Mouse (Mus musculus) hindbrain, embryonic 11.5 days (tissue): ENCODE results near the gene Apoc2. TPM values are rescaled to one million over a fixed set of nuclear protein-coding genes. Genes with fewer than 3 reads are reported as not detected.

ENCODE experiments used
- ATAC-seq: fragments of 200-750 bp; cut with Nextera tagmentation; 2 replicates; pipeline ENCODE4 v1.8.0; 2017; ENCODE audit warnings: mild to moderate bottlenecking, moderate TSS enrichment, moderate library complexity; ENCODE audit not compliant: low FRiP score
- DNase-seq: peaks from one replicate; pipeline ENCODE4 v3.0.0-alpha.2; 2015; ENCODE audit warnings: low spot score
- H3K27ac ChIP-seq: fragments of 300-500 bp; sonication (generic); 2 replicates; pipeline ENCODE4 v1.5.1; 2014; ENCODE audit warnings: mild to moderate bottlenecking, low read depth, low read length
- H3K27me3 ChIP-seq: fragments of 300-500 bp; sonication (generic); 2 replicates; pipeline ENCODE4 v1.6.1; 2014; ENCODE audit warnings: mild to moderate bottlenecking, low read length, moderate library complexity, mixed read lengths; ENCODE audit not compliant: control insufficient read depth, insufficient read depth
- H3K36me3 ChIP-seq: fragments of 300-500 bp; sonication (generic); 2 replicates; pipeline ENCODE4 v1.6.1; 2014; ENCODE audit warnings: mild to moderate bottlenecking, low read length, moderate library complexity, mixed read lengths; ENCODE audit not compliant: control insufficient read depth, insufficient read depth
- H3K4me1 ChIP-seq: fragments of 300-500 bp; sonication (generic); replicated peaks from 2 replicates; pipeline ENCODE4 v1.6.1; 2014; ENCODE audit warnings: low read length, mixed read lengths; ENCODE audit not compliant: control insufficient read depth, insufficient read depth
- H3K4me2 ChIP-seq: fragments of 300-500 bp; sonication (generic); replicated peaks from 2 replicates; pipeline ENCODE4 v1.6.1; 2014; ENCODE audit warnings: mild to moderate bottlenecking, low read depth, low read length
- H3K4me3 ChIP-seq: fragments of 300-500 bp; sonication (generic); 2 replicates; pipeline ENCODE4 v1.5.1; 2014; ENCODE audit warnings: low read depth, low read length
- H3K9ac ChIP-seq: fragments of 300-500 bp; sonication (generic); 2 replicates; pipeline ENCODE4 v1.6.1; 2014; ENCODE audit warnings: low read depth, low read length
- H3K9me3 ChIP-seq: fragments of 300-500 bp; sonication (generic); 2 replicates; pipeline ENCODE4 v1.6.1; 2016; ENCODE audit warnings: low read length; ENCODE audit not compliant: control insufficient read depth
- WGBS: fragments of 180-500 bp; shearing (Covaris S2); extraction: QIAGEN DNeasy Blood & Tissue Kit; methylation state at CpG from one replicate; pipeline ENCODE4 v1.1.7; 2014; 5-methylcytosine and 5-hydroxymethylcytosine counted together
- polyA plus RNA-seq: library from polyadenylated mRNA; unstranded; fragments of >200 nt; fragmentation: Nextera tagmentation; extraction: Ambion mirVana; gene quantifications from 2 replicates; pipeline ENCODE4 v1.2.1, GENCODE M21; 2014

The Apoc2 gene
- polyA plus RNA-seq, 1 experiment from 2014 or later = not detected

DNA sequence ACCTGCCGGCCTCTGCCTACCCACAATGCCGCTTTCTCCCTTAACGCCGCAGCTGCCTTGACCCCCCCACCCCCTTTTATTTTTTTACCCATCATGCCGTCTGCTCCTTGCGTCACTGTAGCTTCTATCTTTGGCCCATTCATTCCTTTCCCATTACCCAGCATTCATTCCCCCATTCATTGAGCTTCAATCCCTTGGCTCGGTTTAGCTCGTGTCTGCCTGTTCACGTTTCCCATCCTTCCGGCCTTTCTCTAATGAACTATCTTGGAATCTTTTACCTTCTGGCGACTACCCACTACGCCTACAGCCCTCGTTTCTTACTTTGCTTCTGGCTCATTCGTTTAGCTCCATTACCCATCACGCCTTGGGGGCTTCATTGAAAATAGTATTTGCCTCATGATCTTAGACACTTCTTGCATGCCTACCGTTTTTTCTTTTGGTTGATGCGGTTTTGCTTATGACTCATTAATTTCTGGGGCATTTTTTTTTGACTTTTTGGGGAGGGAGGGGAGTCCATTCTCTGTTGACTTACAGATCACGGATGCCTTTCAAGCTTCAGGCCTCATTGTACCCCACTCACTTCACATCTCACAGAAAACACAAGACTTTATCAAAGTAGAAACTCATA, 38.4 kb upstream of the Apoc2 start:
- 0 out of 2 replicates have a peak, but pooled peaks cover 4% of the 10 kb centered on the region for H3K36me3 ChIP-seq
- H3K4me1 ChIP-seq = peaks cover 5% of the 10 kb centered on the region
- peak overlapping the region; percentile 99 for H3K4me3 ChIP-seq
- DNase-seq (no peak), ATAC-seq (no peak)
- H3K4me2 ChIP-seq = peak overlapping the region; percentile 60
- peak overlapping the region; percentile 53 for H3K9ac ChIP-seq
- peak overlapping the region; percentile 87 for H3K27ac ChIP-seq
- peaks cover 1% of the 10 kb centered on the region for H3K9me3 ChIP-seq
- H3K27me3 ChIP-seq = no peaks in the 10 kb centered on the region
- WGBS = 7% methylated on average over 18 of the region's 18 CpGs

DNA sequence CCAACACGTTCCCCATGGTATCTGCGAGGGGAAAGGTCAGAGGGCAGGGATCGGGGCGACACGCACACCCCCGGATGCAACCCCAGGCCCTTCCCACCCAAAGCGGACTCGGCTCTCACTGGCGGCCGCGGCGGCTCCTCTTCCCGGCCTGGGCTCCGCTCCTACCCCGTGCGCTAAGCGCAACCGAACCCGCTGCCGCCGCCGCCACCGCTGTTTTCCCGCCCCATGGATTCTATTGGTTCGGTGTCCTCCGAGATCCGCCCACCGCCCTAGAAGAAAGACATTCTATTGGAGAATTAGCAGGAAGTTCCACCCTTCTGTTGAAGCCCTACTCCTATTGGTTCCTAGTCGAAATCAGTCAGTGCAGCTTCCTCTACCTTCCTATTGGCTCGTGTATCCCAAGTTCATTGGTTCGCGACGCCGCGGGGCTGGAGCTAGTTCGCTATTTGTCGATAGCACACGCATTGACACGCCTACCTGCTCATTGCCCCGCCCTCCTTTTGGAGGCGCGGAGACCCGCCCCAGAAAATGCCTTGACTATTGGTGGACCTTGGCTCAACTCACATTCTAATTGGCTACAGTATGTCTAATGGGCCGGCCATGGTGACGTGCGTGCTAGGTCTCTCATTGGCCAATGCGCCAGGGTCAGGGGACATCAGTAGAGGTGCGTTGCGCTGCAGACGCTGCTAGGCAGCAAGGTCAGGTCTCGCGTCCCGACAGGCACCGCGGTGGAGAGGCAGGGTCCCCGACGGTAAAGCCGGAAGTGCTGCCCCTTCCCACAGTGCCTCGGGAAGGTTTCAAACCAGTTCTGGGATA, 37.7 kb upstream of the Apoc2 start, which contains the start of gene Tomm40:
TSS of gene Tomm40 (minus strand) at position 200 of the 816 bp plus-strand sequence.
- Histone ChIP-seq H3K9ac (peak within 1 kb of the TSS; percentile 92), H3K9me3 (no peaks in the 10 kb centered on the region; the same call in 1 of the 2 replicates), H3K27me3 (no peaks in the 10 kb centered on the region), H3K4me2 (peak within 1 kb of the TSS; percentile 91), H3K4me1 (peaks cover 5% of the 10 kb centered on the region), H3K36me3 (0 out of 2 replicates have a peak, but pooled peaks cover 4% of the 10 kb centered on the region), H3K4me3 (peak within 1 kb of the TSS; percentile 99), H3K27ac (peak within 1 kb of the TSS; percentile 87)
- DNase-seq (peak; percentile 100), ATAC-seq (peak; percentile 100)
- under 1% methylated on average over 49 of the region's 59 CpGs for WGBS

DNA sequence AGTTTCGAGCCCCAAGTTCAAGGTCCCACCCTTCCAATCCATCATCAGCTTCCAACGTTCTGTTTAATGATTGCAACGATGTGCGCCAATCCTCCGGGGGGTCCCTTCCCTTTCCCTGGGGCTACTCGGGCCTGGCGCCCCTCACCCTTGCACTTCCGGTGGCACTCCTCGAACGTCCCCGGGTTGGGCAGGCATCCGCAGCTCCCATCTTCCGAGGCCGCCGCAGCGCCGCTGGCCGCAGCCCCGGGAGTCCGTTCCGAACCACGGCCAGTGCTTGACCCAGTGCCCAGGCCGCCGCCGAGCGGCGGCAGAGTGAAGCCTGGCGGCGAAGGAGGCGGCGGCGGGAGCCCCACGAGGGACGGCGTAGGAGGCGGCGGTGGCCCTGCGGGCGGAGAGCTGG, 37.1 kb upstream of the Apoc2 start:
- DNase-seq (no peak), ATAC-seq (no peak)
- 1% methylated on average over 38 of the region's 39 CpGs for WGBS
- no peaks in the 10 kb centered on the region for H3K27me3 ChIP-seq
- no peaks in the 10 kb centered on the region for H3K9me3 ChIP-seq
- H3K27ac ChIP-seq = peak overlapping the region; percentile 56; the same call in 1 of the 2 replicates
- peaks cover 5% of the 10 kb centered on the region for H3K4me1 ChIP-seq
- peak overlapping the region; percentile 92 for H3K9ac ChIP-seq
- H3K4me3 ChIP-seq = peak overlapping the region; percentile 99
- 0 out of 2 replicates have a peak, but pooled peaks cover 4% of the 10 kb centered on the region for H3K36me3 ChIP-seq
- peak overlapping the region; percentile 91 for H3K4me2 ChIP-seq

DNA sequence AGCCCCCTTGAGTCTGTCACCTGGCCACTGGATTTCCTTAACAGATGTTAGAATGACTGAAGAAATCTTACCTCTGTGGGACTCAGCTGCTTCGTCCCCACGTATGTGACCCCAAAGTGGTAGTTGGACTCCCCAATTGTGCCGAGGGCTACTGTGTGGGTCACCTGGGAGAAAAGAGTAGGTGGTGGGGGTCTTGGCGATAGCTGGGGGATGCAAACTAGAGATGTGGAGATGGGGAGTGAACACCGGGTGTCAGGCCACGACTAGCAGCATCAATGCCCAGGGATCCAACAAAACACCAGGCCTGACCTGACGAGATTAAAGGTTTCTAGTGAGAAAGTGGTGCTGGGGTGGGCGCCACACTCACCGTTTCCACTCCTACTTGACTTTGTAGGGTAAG, 35.9 kb upstream of the Apoc2 start:
- ATAC-seq (no peak), DNase-seq (no peak)
- Histone ChIP-seq H3K4me3 (no peak overlapping the region), H3K9me3 (no peaks in the 10 kb centered on the region), H3K4me1 (peaks cover 5% of the 10 kb centered on the region), H3K9ac (no peak overlapping the region), H3K27me3 (no peaks in the 10 kb centered on the region), H3K4me2 (no peak overlapping the region), H3K36me3 (0 out of 2 replicates have a peak, but pooled peaks cover 4% of the 10 kb centered on the region), H3K27ac (no peak overlapping the region)
- WGBS = 85% methylated on average over 9 of the region's 9 CpGs

DNA sequence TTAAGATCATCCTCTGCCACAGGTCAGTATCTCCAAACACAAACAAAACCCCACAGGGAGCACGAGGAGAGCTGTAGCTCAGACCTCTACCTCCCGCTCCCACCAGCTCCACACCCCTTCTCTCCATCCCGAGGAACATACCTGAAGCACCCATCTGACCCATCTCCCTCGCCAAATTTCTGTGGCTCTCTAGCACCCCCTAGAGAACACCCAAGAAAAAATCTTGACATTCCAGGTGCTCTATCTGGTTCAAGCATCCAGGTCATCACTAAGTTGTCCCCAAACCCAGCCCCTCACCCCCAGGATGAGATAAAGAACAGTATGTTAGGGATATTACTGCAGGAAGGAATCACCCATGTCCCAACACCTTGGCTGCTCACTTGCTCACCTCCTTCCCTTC, 35.5 kb upstream of the Apoc2 start:
- Histone ChIP-seq H3K9me3 (no peaks in the 10 kb centered on the region), H3K4me3 (no peak overlapping the region), H3K4me1 (peaks cover 5% of the 10 kb centered on the region), H3K27me3 (no peaks in the 10 kb centered on the region), H3K4me2 (no peak overlapping the region), H3K36me3 (0 out of 2 replicates have a peak, but pooled peaks cover 4% of the 10 kb centered on the region), H3K27ac (no peak overlapping the region), H3K9ac (no peak overlapping the region)
- peak; percentile 27 for DNase-seq
- WGBS = 59% methylated on average over 4 of the region's 4 CpGs
- ATAC-seq = no peak

DNA sequence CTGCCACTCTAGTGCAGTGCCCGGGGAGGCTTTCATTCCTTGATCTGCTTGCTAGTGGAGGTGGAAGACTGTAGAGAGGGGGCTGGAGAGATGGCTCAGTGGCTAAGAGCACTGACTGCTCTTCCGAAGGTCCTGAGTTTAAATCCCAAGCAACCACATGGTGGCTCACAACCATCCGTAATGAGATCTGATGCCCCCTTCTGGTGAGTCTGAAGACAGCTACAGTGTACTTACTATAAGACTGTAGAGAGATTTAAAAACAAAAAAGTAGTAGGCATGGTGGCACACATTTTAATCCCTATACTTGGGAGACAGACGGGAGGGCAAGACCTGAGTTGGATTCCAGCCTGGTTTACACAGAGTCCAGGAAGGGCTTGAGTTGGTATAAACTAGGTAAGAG, 34.7 kb upstream of the Apoc2 start:
- Histone ChIP-seq H3K4me3 (no peak overlapping the region), H3K9ac (no peak overlapping the region), H3K4me2 (no peak overlapping the region), H3K9me3 (no peaks in the 10 kb centered on the region), H3K27me3 (no peaks in the 10 kb centered on the region), H3K27ac (no peak overlapping the region), H3K36me3 (0 out of 2 replicates have a peak, but pooled peaks cover 5% of the 10 kb centered on the region), H3K4me1 (peaks cover 5% of the 10 kb centered on the region)
- no peak for DNase-seq
- WGBS = 82% methylated on average over 4 of the region's 4 CpGs
- ATAC-seq = no peak

DNA sequence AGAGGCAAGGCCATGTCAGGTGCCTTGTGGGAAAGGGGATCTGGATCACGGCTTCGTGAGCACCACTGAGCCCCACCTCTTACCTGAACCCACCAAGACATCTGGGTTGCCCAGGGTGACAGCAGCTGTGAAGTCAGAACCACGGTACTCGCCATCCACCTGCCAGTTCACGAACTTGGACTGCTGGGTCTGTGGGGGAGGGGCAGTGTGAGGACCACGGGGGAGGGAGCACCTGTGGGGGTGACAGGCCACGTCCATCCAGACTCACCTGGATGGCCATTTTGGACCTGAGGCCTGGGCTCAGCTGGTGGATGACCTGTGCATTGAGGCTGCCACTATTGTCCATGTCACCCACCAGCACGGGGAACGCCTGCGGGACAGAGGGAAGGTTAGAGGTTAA, 32.9 kb upstream of the Apoc2 start:
- H3K27me3 ChIP-seq = no peaks in the 10 kb centered on the region
- no peak overlapping the region for H3K4me3 ChIP-seq
- 89% methylated on average over 10 of the region's 10 CpGs for WGBS
- H3K4me1 ChIP-seq = peaks cover 5% of the 10 kb centered on the region
- no peak overlapping the region for H3K9ac ChIP-seq
- ATAC-seq = no peak
- no peaks in the 10 kb centered on the region for H3K9me3 ChIP-seq
- H3K4me2 ChIP-seq = no peak overlapping the region
- 0 out of 2 replicates have a peak, but pooled peaks cover 6% of the 10 kb centered on the region for H3K36me3 ChIP-seq
- H3K27ac ChIP-seq = no peak overlapping the region
- DNase-seq = no peak

DNA sequence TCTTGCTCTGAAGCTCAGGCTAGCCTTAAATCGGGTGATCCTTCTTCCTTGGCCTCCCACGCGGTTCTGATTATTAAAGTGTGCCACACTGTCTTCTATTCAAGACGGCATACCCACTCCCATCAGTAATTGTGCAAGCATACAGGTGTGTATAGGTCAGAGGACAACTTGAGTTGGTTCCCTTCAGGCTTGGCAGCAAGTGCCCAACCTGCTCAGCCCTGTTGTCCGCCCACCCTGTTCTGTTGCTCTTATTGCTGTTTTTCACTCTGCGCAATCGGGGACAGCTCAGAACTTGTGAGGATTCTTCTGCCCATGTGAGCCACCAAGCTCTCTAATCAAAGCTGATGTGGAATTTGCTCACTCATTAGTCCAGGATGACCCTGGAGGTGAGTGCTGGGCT, 27.5 kb upstream of the Apoc2 start:
- Histone ChIP-seq H3K27me3 (no peaks in the 10 kb centered on the region), H3K9ac (no peak overlapping the region), H3K4me3 (no peak overlapping the region), H3K9me3 (no peaks in the 10 kb centered on the region), H3K4me2 (no peak overlapping the region), H3K27ac (no peak overlapping the region), H3K36me3 (0 out of 2 replicates have a peak, but pooled peaks cover 5% of the 10 kb centered on the region), H3K4me1 (no peaks in the 10 kb centered on the region)
- no peak for DNase-seq
- no peak for ATAC-seq
- 97% methylated on average over 7 of the region's 7 CpGs for WGBS
